In genomic region chr10:5289575-5289909, GRCm38 (mm10) we compare ENCODE assay signal across 12 mouse cellular contexts.
A peak's percentile ranks its signal among the peaks of the same experiment; 100 is the strongest.
DNase-seq lines count a peak whose midpoint lies in the region; ATAC-seq and TF ChIP-seq lines count a peak whose summit lies in the region.
"Had no signal": no experiment of that assay in that cellular context is flagged by ENCODE, and none has a peak within 500 bp of the region (broad histone marks: within the 10 kb centered on the region; RNA-seq: fewer than 3 reads in every experiment).

No protein-coding gene starts in this region.

- no peaks in the 10 kb centered on the region for H3K27me3 ChIP-seq in heart, embryonic 15.5 days
- no peaks in the 10 kb centered on the region for H3K27me3 ChIP-seq in lung, postnatal 0 days (replicated peaks; ENCODE audit: insufficient read depth, low read length)
- H3K27me3 ChIP-seq in intestine, embryonic 14.5 days (replicated peaks; ENCODE audit: control insufficient read depth, insufficient read depth, low read length): no peaks in the 10 kb centered on the region
- no peaks in the 10 kb centered on the region for H3K27me3 ChIP-seq in stomach, embryonic 16.5 days (ENCODE audit: control insufficient read depth, insufficient read depth, low read length)

- intact Hi-C loops in heart, postnatal 36 days (cut with DNase I): no loop called here

- TF ChIP-seq EP300 in lung, postnatal 0 days (IDR thresholded peaks at IDR 0.05): no peak

- TF ChIP-seq POLR2A in lung, adult 2 months (IDR thresholded peaks at IDR 0.05; ENCODE audit: borderline replicate concordance, extremely low read depth, low read depth, low read length): no peak

- H3K36me3 ChIP-seq in heart, embryonic 15.5 days: no peaks in the 10 kb centered on the region
- no peaks in the 10 kb centered on the region for H3K36me3 ChIP-seq in lung, postnatal 0 days (ENCODE audit: insufficient read depth, low read length)
- H3K36me3 ChIP-seq in intestine, embryonic 14.5 days (ENCODE audit: control insufficient read depth, insufficient read depth, low read length): no peaks in the 10 kb centered on the region
- no peaks in the 10 kb centered on the region; the same call in 1 of the 2 replicates for H3K36me3 ChIP-seq in stomach, embryonic 16.5 days (ENCODE audit: control insufficient read depth, insufficient read depth, low read length)

- WGBS in heart, embryonic 15.5 days: 38% methylated on average over 5 of the region's 5 CpGs
- WGBS in lung, postnatal 0 days: 47% methylated on average over 5 of the region's 5 CpGs
- WGBS in lung, adult 2 months: 51% methylated on average over 5 of the region's 5 CpGs
- WGBS in intestine, embryonic 14.5 days: 36% methylated on average over 5 of the region's 5 CpGs
- WGBS in stomach, embryonic 16.5 days: 45% methylated on average over 5 of the region's 5 CpGs

- H3K9ac ChIP-seq in heart, embryonic 15.5 days: peak overlapping the region; percentile 59
- H3K9ac ChIP-seq in lung, postnatal 0 days (replicated peaks; ENCODE audit: low read depth): peak overlapping the region; percentile 51; the same call in 1 of the 2 replicates
- peak overlapping the region; percentile 55; the same call in 1 of the 2 replicates for H3K9ac ChIP-seq in intestine, embryonic 14.5 days (ENCODE audit: low read length)
- H3K9ac ChIP-seq in stomach, embryonic 16.5 days (ENCODE audit: low read length): peak overlapping the region; percentile 71; the same call in 1 of the 2 replicates
- H3K9ac ChIP-seq: liver, embryonic 14.5 days had no signal

- H3K9me3 ChIP-seq in heart, embryonic 15.5 days (replicated peaks): no peaks in the 10 kb centered on the region
- H3K9me3 ChIP-seq in lung, postnatal 0 days (ENCODE audit: low read length): no peaks in the 10 kb centered on the region
- H3K9me3 ChIP-seq in intestine, embryonic 14.5 days (ENCODE audit: control insufficient read depth, low read length): no peaks in the 10 kb centered on the region; the same call in 1 of the 2 replicates
- no peaks in the 10 kb centered on the region; the same call in 1 of the 2 replicates for H3K9me3 ChIP-seq in stomach, embryonic 16.5 days (replicated peaks; ENCODE audit: control insufficient read depth, low read length)

- peak; percentile 41; the same call in 1 of the 2 replicates for ATAC-seq in heart, embryonic 15.5 days (replicated peaks; ENCODE audit: insufficient number of reproducible peaks, insufficient read depth, low FRiP score, low read depth)
- ATAC-seq in lung, postnatal 0 days: peak; percentile 67
- ATAC-seq in intestine, embryonic 14.5 days (replicated peaks; ENCODE audit: low FRiP score, low TSS enrichment, low read depth): no peak; the same call in 1 of the 2 replicates
- no peak; the same call in 1 of the 2 replicates for ATAC-seq in stomach, embryonic 16.5 days (ENCODE audit: insufficient read depth, low FRiP score)
- ATAC-seq: activated CD4-positive, CD25-positive, alpha-beta regulatory T cell, adult 4 months had no signal

- peaks cover 6% of the 10 kb centered on the region for H3K4me1 ChIP-seq in heart, embryonic 15.5 days (replicated peaks)
- H3K4me1 ChIP-seq in lung, postnatal 0 days (ENCODE audit: insufficient read depth, low read depth, low read length): no peaks in the 10 kb centered on the region
- no peaks in the 10 kb centered on the region; the same call in 1 of the 2 replicates for H3K4me1 ChIP-seq in lung, adult 2 months (ENCODE audit: control insufficient read depth, insufficient read depth, low read length)
- H3K4me1 ChIP-seq in intestine, embryonic 14.5 days (replicated peaks; ENCODE audit: control insufficient read depth, insufficient read depth, low read length): 0 out of 2 replicates have a peak, but pooled peaks cover 3% of the 10 kb centered on the region
- no peaks in the 10 kb centered on the region for H3K4me1 ChIP-seq in stomach, embryonic 16.5 days (ENCODE audit: control insufficient read depth, insufficient read depth, low read length)

- H3K27ac ChIP-seq in heart, embryonic 15.5 days: peak overlapping the region; percentile 95
- H3K27ac ChIP-seq in lung, postnatal 0 days (ENCODE audit: low read length): peak overlapping the region; percentile 85
- H3K27ac ChIP-seq in intestine, embryonic 14.5 days (ENCODE audit: low read depth): peak overlapping the region; percentile 96
- peak overlapping the region; percentile 94 for H3K27ac ChIP-seq in stomach, embryonic 16.5 days (ENCODE audit: low read length)
- H3K27ac ChIP-seq: liver, embryonic 14.5 days had no signal

- no peak for DNase-seq in heart, postnatal 36 days
- DNase-seq in lung, postnatal 0 days (ENCODE audit: low spot score): no peak
- DNase-seq in lung, adult 2 months: no peak
- DNase-seq in intestine, embryonic 14.5 days (ENCODE audit: low spot score): no peak
- no peak for DNase-seq in frontal cortex, postnatal 25 days (ENCODE audit: low spot score in 2 of 2)
- DNase-seq in natural killer cell, adult 2 months (ENCODE audit: low spot score in 2 of 2): no peak
- DNase-seq: thymus, postnatal 4 days had no signal

- peak overlapping the region; percentile 63 for H3K4me2 ChIP-seq in heart, embryonic 15.5 days
- H3K4me2 ChIP-seq in lung, postnatal 0 days (replicated peaks; ENCODE audit: low read depth, low read length): peak overlapping the region; percentile 46
- peak overlapping the region; percentile 54 for H3K4me2 ChIP-seq in intestine, embryonic 14.5 days (ENCODE audit: low read length)
- peak overlapping the region; percentile 56 for H3K4me2 ChIP-seq in stomach, embryonic 16.5 days (ENCODE audit: low read depth, low read length)

- TF ChIP-seq CTCF in lung, postnatal 0 days (IDR thresholded peaks at IDR 0.05): no peak
- no peak for TF ChIP-seq CTCF in lung, adult 2 months (IDR thresholded peaks at IDR 0.05; ENCODE audit: insufficient read depth, low read length)

- H3K4me3 ChIP-seq in heart, embryonic 15.5 days: peak overlapping the region; percentile 49
- H3K4me3 ChIP-seq in lung, postnatal 0 days (ENCODE audit: low read depth, low read length): peak overlapping the region; percentile 30
- H3K4me3 ChIP-seq in lung, adult 2 months (replicated peaks; ENCODE audit: extremely low read depth, low read depth, low read length): no peak overlapping the region
- H3K4me3 ChIP-seq in intestine, embryonic 14.5 days (ENCODE audit: low read depth, low read length): peak overlapping the region; percentile 44; the same call in 1 of the 2 replicates
- peak overlapping the region; percentile 37; the same call in 1 of the 2 replicates for H3K4me3 ChIP-seq in stomach, embryonic 16.5 days (replicated peaks; ENCODE audit: low read length)
- H3K4me3 ChIP-seq: erythroblast, embryonic 14.5 days had no signal

Comparison
In these comparisons a context has a peak if more than half of its experiments do, and no peak if none do; other contexts are left out.
1. ATAC-seq: peak in heart, embryonic 15.5 days (single experiment) and lung, postnatal 0 days (single experiment); none in intestine, embryonic 14.5 days (single experiment) and stomach, embryonic 16.5 days (single experiment).
2. Peak in every context shown above with its lines, with median percentiles within 50 percentile points of each other: H3K27ac ChIP-seq, H3K4me2 ChIP-seq and H3K9ac ChIP-seq.